Mouse (Mus musculus) CH12.LX (cell line): ENCODE measurements around the gene Fbxo42.

Experiments
- JUND ChIP-seq: conservative IDR thresholded peaks from 2 replicates; pipeline ENCODE4 v1.6.1; 2011; ENCODE audit warnings: low read depth, low read length, improper control_type of control experiment
- POLR2A ChIP-seq: IDR thresholded peaks from 2 replicates; pipeline ENCODE4 v1.6.1; 2011; ENCODE audit warnings: low read depth, mild to moderate bottlenecking, improper control_type of control experiment, low read length
- RCOR1 ChIP-seq: conservative IDR thresholded peaks from 2 replicates; pipeline ENCODE4 v1.6.1; 2012; ENCODE audit warnings: low read depth, mild to moderate bottlenecking, inconsistent platforms, low read length, improper control_type of control experiment

DNA sequence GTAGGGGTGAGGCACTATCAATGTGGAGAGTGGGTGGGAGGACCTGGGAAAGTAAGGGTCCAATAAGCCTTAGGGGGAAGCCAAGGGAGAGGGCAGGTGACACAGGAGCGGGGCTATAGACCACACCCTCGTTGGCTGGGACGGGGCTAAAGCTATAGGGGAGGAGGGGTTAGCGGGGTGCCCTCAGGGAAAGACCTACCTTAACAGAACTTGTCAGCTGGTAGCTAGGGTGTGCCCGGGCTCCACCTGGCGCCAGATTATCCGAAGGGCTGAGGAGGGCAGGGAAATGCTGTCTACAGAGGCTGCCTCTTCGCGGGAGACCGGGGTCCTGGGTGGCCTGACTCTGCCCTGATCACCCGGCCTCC, 100.9 kb downstream of the Fbxo42 start:
- no peak for TF ChIP-seq POLR2A
- TF ChIP-seq JUND: no peak
- no peak for TF ChIP-seq RCOR1
